Mouse (Mus musculus): Measurements from ENCODE around the gene Opcml.
A peak's percentile ranks its signal among the peaks of the same experiment; 100 is the strongest.

DNA sequence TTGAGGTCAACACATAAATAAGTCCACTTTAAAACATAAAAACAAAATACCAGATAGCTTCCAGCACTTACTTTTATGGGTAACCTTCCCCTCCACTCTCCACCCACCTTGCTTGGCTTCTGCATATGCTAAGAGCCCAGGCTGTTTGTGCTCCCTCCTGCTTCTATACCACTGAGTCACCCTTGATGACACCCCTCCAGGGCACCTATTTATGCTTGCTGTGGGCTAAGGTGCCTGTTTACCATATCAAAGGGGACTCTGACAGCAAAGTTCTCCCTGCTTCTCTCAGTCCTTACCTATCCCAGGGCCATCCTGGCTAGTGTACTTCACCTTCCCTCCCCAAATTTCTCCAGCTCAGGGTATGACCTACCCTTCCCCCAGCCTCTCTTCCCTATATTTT, 824.9 kb downstream of the Opcml start:
- TF ChIP-seq CTCF (conservative IDR thresholded peaks at IDR 0.05; ENCODE audit: low read length) (no peak), NANOG (IDR thresholded peaks at IDR 0.05; ENCODE audit: borderline replicate concordance, low read length) (no peak), POU5F1 (IDR thresholded peaks at IDR 0.05; ENCODE audit: borderline replicate concordance, low read length) (0 out of 2 replicates have a peak, but pooled peaks have one; percentile 36)
